Comparison of ENCODE assay signal across 15 mouse cellular contexts in genomic region chr11:3442677-3443076, GRCm38 (mm10).
"Had no signal": no experiment of that assay in that cellular context is flagged by ENCODE, and none has a peak within 500 bp of the region (broad histone marks: within the 10 kb centered on the region; RNA-seq: fewer than 3 reads in every experiment).

No protein-coding gene starts in this region.

- H3K4me1 ChIP-seq: limb, embryonic 10.5 days; limb, embryonic 13.5 days; liver, embryonic 15.5 days; midbrain, embryonic 10.5 days had no signal

- DNase-seq: kidney, adult 8-10 months; kidney, postnatal 4 days; liver; retina, postnatal 1 day; thymus, adult 2 months; thymus, postnatal 14 days had no signal

- ATAC-seq: liver, embryonic 12.5 days; midbrain, embryonic 15.5 days had no signal

- H3K36me3 ChIP-seq: limb, embryonic 10.5 days; limb, embryonic 13.5 days; liver, embryonic 12.5 days; liver, embryonic 15.5 days; lung, embryonic 15.5 days; midbrain, embryonic 10.5 days; midbrain, embryonic 15.5 days; neural tube, embryonic 13.5 days had no signal

- H3K4me2 ChIP-seq: limb, embryonic 13.5 days; liver, embryonic 12.5 days; liver, embryonic 15.5 days; lung, embryonic 15.5 days; midbrain, embryonic 15.5 days; neural tube, embryonic 13.5 days had no signal

- H3K4me3 ChIP-seq: limb, embryonic 10.5 days; limb, embryonic 13.5 days; liver, embryonic 12.5 days; liver, embryonic 15.5 days; lung, embryonic 15.5 days; megakaryocyte, embryonic 14.5 days; midbrain, embryonic 10.5 days; midbrain, embryonic 15.5 days; neural tube, embryonic 13.5 days had no signal

- H3K9me3 ChIP-seq: limb, embryonic 10.5 days; limb, embryonic 13.5 days; liver, embryonic 12.5 days; liver, embryonic 15.5 days; lung, embryonic 15.5 days; megakaryocyte, embryonic 14.5 days; midbrain, embryonic 10.5 days; midbrain, embryonic 15.5 days; neural tube, embryonic 13.5 days had no signal

- H3K27ac ChIP-seq: limb, embryonic 10.5 days; limb, embryonic 13.5 days; liver, embryonic 12.5 days; liver, embryonic 15.5 days; lung, embryonic 15.5 days; midbrain, embryonic 10.5 days; midbrain, embryonic 15.5 days; neural tube, embryonic 13.5 days had no signal

- H3K9ac ChIP-seq: limb, embryonic 13.5 days; liver, embryonic 12.5 days; liver, embryonic 15.5 days; lung, embryonic 15.5 days; midbrain, embryonic 15.5 days; neural tube, embryonic 13.5 days had no signal

- H3K27me3 ChIP-seq: limb, embryonic 13.5 days; liver, embryonic 12.5 days; liver, embryonic 15.5 days; lung, embryonic 15.5 days; megakaryocyte, embryonic 14.5 days; midbrain, embryonic 15.5 days; neural tube, embryonic 13.5 days had no signal
